Mouse (Mus musculus) gastrocnemius, adult 18-20 months (tissue): ENCODE results near the gene Epas1. TPM values are rescaled to one million over a fixed set of nuclear protein-coding genes. Genes with fewer than 3 reads are reported as not detected.

Source experiments
- DNase-seq: peaks from one replicate; pipeline ENCODE4 v3.0.0; 2021; ENCODE audit warnings: low spot score
- total RNA-seq, 2 experiments: library from RNA; stranded (reverse); gene quantifications; 2 replicates each; pipeline ENCODE4 v1.2.3; 2021

Gene Epas1
- total RNA-seq, 2 experiments from 2014 or later = 97.7 to 101 TPM

GRCm38 (mm10) chr17:86826376-86826775 is 72.9 kb downstream of the Epas1 start:
- no peak for DNase-seq

GRCm38 (mm10) chr17:86827391-86828165 is 74.1 kb downstream of the Epas1 start:
- DNase-seq = no peak

- no peak for DNase-seq
These were observed 75.0 kb downstream of the Epas1 start for GRCm38 (mm10) chr17:86828500-86828899.

GRCm38 (mm10) chr17:86829383-86830175 is 76.1 kb downstream of the Epas1 start:
- DNase-seq = no peak

GRCm38 (mm10) chr17:86830893-86831292 is 77.4 kb downstream of the Epas1 start:
- DNase-seq = no peak

GRCm38 (mm10) chr17:86832562-86833327 is 79.2 kb downstream of the Epas1 start:
- peak; percentile 28 for DNase-seq

GRCm38 (mm10) chr17:86833945-86834344 is 80.4 kb downstream of the Epas1 start:
- DNase-seq = no peak

- DNase-seq = no peak
These were observed 85.8 kb downstream of the Epas1 start for GRCm38 (mm10) chr17:86839308-86839707.

GRCm38 (mm10) chr17:86850700-86851337 is 97.3 kb downstream of the Epas1 start:
- no peak for DNase-seq

GRCm38 (mm10) chr17:86851782-86852181 is 98.3 kb downstream of the Epas1 start:
- no peak for DNase-seq

GRCm38 (mm10) chr17:86852591-86853031 is 99.1 kb downstream of the Epas1 start:
- DNase-seq = no peak

GRCm38 (mm10) chr17:86870586-86870985 is 117.1 kb downstream of the Epas1 start:
- no peak for DNase-seq

GRCm38 (mm10) chr17:86872643-86873042 is 119.1 kb downstream of the Epas1 start:
- DNase-seq = no peak

GRCm38 (mm10) chr17:86876940-86877339 is 123.4 kb downstream of the Epas1 start:
- no peak for DNase-seq

- no peak for DNase-seq
These were observed 124.2 kb downstream of the Epas1 start for GRCm38 (mm10) chr17:86877747-86878146.

- no peak for DNase-seq
These were observed 126.6 kb downstream of the Epas1 start for GRCm38 (mm10) chr17:86880056-86880455.

- DNase-seq = no peak
These were observed 127.1 kb downstream of the Epas1 start for GRCm38 (mm10) chr17:86880461-86881044.
